Mouse (Mus musculus) naive thymus-derived CD4-positive, alpha-beta T cell, adult 2 months (primary cell): ENCODE measurements around the gene Camta1.

Experiments
- DNase-seq: peaks from one replicate; pipeline ENCODE4 v3.0.0-alpha.2; 2011; ENCODE audit warnings: low read depth

Gene Camta1

DNA sequence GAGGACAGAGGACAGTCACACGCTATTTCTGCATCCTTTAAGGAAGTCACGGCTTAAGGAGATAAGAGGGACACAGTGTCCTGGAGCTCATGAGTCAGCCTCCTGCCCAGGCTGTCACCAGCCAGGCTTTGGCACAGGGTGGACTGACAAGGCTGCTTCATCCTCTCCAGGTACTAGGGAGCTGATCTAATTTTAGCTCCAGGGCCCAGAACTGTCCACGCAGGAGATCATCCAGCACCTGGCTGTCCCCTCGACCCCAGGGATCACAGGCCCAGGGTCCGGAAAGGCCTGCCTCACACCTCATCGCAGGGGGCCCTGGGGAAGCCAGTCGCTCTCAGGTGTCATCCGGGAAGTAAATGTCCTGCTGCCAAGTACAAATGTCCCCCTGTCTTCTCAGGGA, 341.6 kb downstream of the Camta1 start:
- DNase-seq: no peak

- DNase-seq: no peak
Measured at GRCm38 (mm10) chr4:151519011-151519410, 342.7 kb downstream of the Camta1 start.

DNA sequence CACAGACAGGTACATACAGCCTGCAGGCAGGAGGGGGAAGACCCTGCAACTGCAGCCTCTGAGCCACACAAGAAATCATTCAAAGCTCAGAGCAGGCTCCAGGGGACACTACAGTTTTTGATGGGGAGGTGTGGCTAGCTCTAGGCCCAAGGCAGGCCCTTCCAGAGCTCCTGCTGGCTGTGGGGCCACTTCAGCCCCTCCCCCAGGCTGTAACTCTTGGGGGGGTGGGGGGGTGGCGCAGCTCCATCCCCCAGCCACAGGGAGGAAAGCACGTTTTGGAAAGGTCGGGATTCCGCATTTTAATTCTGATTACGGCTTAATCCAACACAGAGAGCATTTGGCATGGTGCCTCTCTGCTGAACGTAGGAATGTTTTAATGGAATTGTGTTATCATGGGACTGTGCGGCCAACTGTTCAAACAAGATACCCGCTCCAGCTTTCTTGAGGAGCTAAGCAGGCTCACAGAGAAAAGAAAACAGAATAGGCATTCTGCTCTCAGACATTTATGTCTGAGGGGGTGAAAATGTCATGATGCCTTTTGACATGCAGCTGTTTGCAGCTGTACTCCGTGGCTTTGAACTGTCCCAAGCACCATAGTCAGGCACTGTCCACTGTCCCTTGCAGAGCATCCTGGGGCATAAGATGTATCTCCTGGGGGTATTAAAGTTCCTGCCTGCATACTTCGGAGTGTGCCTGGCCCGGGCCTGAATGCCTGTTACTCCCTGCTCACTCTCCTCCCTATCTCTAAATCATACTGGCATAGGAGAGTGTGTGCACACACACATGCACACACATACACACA, 344.5 kb downstream of the Camta1 start:
- DNase-seq: no peak

- no peak for DNase-seq
Measured at GRCm38 (mm10) chr4:151515316-151515715, 346.4 kb downstream of the Camta1 start.

DNA sequence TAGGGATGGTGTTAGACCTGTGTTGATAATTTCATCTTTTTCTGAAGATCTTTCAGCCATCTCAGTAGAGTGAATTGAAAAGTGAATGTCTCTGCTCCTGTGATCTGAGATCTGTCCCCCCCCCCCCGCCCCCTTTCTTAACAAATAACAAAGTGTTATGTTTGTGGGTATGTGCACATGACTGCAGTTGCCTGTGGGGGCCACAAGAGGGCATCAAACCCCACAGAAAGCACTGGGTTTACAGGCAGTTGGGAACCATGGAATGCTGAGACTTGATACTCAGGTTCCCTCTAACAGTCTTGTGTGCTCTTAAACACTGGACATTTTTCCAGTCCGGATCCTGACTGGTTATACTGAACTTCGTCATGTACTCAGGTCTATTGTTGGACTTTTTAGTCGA, 350.6 kb downstream of the Camta1 start:
- no peak for DNase-seq

DNA sequence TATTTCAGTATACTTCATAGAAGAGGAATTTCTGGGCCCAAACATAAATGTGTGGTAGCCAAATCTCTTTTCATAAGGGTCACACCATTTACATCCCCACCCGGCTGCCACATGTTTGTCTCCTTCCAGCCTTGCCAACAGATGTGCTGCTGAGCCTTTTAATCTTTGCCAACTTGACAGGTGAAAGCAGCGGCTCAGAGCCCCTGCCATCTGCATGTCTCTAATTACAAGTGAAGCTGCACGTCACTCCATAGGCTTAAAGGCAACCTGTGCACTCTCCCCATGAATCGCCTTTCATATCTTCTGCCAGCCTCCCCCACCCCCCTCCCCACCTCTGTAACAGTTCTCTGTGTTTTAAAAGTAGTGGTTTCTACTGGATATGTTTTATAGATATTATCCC, 351.3 kb downstream of the Camta1 start:
- no peak for DNase-seq

GRCm38 (mm10) chr4:151506701-151507100, 355.0 kb downstream of the Camta1 start:
- DNase-seq: no peak

- DNase-seq: no peak
Measured at GRCm38 (mm10) chr4:151498481-151499276, 363.0 kb downstream of the Camta1 start.

- DNase-seq: no peak
Measured at GRCm38 (mm10) chr4:151496581-151496980, 365.1 kb downstream of the Camta1 start.

- no peak for DNase-seq
Measured at GRCm38 (mm10) chr4:151495276-151495882, 366.3 kb downstream of the Camta1 start.

DNA sequence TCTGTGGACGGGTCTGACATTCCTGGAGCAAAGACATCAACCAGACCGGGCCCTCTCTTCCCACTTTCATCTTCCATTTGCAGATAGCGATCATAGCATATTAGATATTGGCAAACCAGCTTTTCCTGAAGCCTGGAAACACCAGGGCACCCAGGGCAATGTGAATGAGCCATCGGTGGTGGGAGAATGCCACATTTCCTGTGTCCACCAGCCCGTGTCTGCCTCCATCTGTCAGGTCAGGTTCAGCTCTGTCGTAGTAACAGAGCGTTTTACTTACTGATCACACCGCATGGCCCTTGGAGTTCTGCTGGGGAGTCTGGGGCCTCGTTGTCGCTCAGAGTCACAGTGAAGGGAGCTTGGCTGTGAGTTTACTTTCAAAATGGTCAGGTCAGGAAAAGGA, 368.9 kb downstream of the Camta1 start:
- no peak for DNase-seq

DNA sequence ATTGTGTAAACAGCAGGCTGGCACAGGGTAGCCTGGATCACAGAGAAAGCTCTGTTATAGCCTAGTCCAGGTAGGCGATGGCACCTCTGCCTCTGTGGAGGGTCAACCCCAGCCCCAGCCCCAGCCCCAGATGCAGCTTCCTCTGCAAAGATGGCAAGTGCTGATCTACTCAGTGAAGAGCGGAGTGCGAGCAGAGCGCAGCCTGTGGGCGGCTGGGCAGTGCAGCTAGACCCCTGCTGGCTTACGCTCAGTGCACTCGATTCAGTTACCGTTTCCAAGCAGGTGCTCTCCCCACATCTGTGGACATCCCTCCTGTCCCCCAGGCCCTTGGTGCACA, 377.7 kb downstream of the Camta1 start:
- DNase-seq: no peak

GRCm38 (mm10) chr4:151483299-151483976, 378.2 kb downstream of the Camta1 start:
- DNase-seq: no peak

GRCm38 (mm10) chr4:151480928-151481327, 380.7 kb downstream of the Camta1 start:
- DNase-seq: no peak

- no peak for DNase-seq
Measured at GRCm38 (mm10) chr4:151477950-151478349, 383.7 kb downstream of the Camta1 start.

DNA sequence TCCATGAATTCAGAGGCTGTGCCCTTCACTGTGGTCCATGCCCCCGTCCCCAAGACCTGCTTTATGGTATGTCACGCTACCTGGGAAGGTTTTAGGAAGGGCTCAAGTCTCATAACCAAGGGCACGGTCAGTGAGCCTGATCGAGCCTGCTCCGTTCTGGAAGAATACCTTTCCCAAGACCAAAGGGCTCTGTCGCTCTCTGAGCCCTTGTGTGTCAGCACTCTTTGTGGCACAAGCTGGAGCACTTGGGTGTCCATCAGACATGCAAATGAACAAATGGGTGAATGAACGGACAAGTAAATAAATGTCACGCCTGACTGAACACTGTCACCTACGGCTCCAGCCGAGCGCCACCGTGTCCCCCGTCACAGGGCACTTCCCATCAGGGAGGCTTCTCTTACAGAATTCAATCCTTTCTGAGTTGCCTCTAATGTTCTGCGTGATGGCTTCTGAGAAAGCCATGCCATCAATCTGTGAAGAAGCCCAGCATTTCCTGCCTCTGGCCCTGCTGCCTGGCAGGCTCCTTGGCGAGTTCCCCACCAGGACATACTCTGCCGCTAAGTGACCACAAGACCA, 386.7 kb downstream of the Camta1 start:
- DNase-seq: no peak

- DNase-seq: no peak
Measured at GRCm38 (mm10) chr4:151471886-151472285, 389.8 kb downstream of the Camta1 start.

- no peak for DNase-seq
Measured at GRCm38 (mm10) chr4:151468381-151468780, 393.3 kb downstream of the Camta1 start.

- DNase-seq: no peak
Measured at GRCm38 (mm10) chr4:151458686-151459085, 403.0 kb downstream of the Camta1 start.

DNA sequence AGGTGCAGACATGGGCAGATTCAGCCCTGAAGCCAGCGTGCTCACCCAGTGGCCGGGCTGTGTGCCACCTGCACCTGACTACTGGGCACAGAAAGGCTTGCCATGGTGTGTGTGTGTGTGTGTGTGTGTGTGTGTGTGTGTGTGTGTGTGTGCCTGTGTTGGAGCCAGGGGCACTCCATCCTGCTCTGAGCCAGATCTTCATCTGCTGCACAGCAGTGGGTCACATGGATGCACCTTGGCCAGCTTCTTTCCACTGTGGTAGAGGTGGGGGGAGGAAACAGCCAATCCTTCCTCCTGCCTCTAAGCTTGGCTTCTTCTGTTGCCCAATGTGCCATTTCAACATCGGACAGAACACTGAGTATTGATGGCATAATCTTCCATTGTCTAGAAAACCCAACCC, 407.1 kb downstream of the Camta1 start:
- DNase-seq: no peak

- DNase-seq: no peak
Measured at GRCm38 (mm10) chr4:151454065-151454464, 407.6 kb downstream of the Camta1 start.

DNA sequence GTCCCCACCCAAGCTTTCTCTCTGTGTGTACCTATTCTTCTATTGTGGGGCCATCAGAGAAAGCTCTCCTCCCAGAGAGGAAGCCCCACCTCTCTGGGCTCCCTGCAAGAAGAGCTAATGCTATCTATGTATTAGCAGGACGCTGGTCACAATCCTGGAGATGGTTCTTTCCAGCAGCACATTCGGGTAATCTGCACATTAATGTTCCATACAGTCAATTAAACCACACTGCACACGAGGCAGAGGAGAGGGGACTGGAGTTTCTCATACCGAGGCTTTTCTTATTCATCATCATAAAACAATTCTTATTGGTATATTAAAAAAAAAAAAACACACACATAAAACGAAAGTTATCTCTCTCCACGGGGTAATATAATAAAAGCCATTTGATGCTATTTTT, 409.8 kb downstream of the Camta1 start:
- DNase-seq: no peak
